Mouse (Mus musculus) megakaryocyte, embryonic 14.5 days (primary cell): Measurements from ENCODE around the gene Otulin.

Source experiments
- FLI1 ChIP-seq: IDR thresholded peaks from 2 replicates; pipeline ENCODE4 v1.6.1; 2012; ENCODE audit warnings: low read length, inconsistent platforms, mixed read lengths
- GATA1 ChIP-seq: IDR thresholded peaks from 3 replicates; pipeline ENCODE4 v1.6.1; 2012; ENCODE audit warnings: mixed read lengths, low read length, inconsistent platforms, borderline replicate concordance

- no peak for TF ChIP-seq GATA1
- TF ChIP-seq FLI1 = no peak
Measured at GRCm38 (mm10) chr15:27626314-27626713, 4.2 kb downstream of the Otulin start.
